Comparison of ENCODE assay signal across 9 mouse cellular contexts in genomic region chr1:44041797-44042554, GRCm38 (mm10). TPM values are rescaled to one million over a fixed set of nuclear protein-coding genes. Genes with fewer than 3 reads are reported as not detected.
DNase-seq lines count a peak whose midpoint lies in the region; ATAC-seq and TF ChIP-seq lines count a peak whose summit lies in the region.
"Had no signal": no experiment of that assay in that cellular context is flagged by ENCODE, and none has a peak within 500 bp of the region (broad histone marks: within the 10 kb centered on the region; RNA-seq: fewer than 3 reads in every experiment).

No protein-coding gene starts in this region.

- no peaks in the 10 kb centered on the region for H3K36me3 ChIP-seq in ES-E14 (ENCODE audit: control insufficient read depth, insufficient read depth, low read length, poor library complexity, severe bottlenecking)
- no peaks in the 10 kb centered on the region for H3K36me3 ChIP-seq in erythroblast, embryonic 14.5 days (ENCODE audit: control insufficient read depth)
- no peaks in the 10 kb centered on the region for H3K36me3 ChIP-seq in neural tube, embryonic 15.5 days

- peaks cover 2% of the 10 kb centered on the region; the same call in 1 of the 2 replicates for H3K27me3 ChIP-seq in erythroblast, embryonic 14.5 days (ENCODE audit: control insufficient read depth)
- no peaks in the 10 kb centered on the region for H3K27me3 ChIP-seq in neural tube, embryonic 15.5 days (replicated peaks)

- TF ChIP-seq POLR2A in lung, adult 2 months (IDR thresholded peaks at IDR 0.05; ENCODE audit: borderline replicate concordance, extremely low read depth, low read depth, low read length), result no peak

- peak; percentile 91 for ATAC-seq in neural tube, embryonic 15.5 days (ENCODE audit: low FRiP score)

- H3K27ac ChIP-seq in ES-E14 (ENCODE audit: insufficient read depth, low read depth, low read length, poor library complexity, severe bottlenecking), result no peak overlapping the region
- no peak overlapping the region for H3K27ac ChIP-seq in brown adipose tissue, adult 24 weeks (replicated peaks; ENCODE audit: low read depth, low read length)
- no peak overlapping the region for H3K27ac ChIP-seq in neural tube, embryonic 15.5 days (replicated peaks)

- H3K9me3 ChIP-seq in ES-E14 (ENCODE audit: control insufficient read depth, insufficient read depth, low read depth, low read length), result no peaks in the 10 kb centered on the region
- no peaks in the 10 kb centered on the region for H3K9me3 ChIP-seq in erythroblast, embryonic 14.5 days (ENCODE audit: control insufficient read depth, low read length)
- no peaks in the 10 kb centered on the region for H3K9me3 ChIP-seq in neural tube, embryonic 15.5 days (replicated peaks)

- intact Hi-C loops in heart, postnatal 25 days (cut with DNase I), result loop anchor here (2.0 kb wide), 2 partner anchors 139 to 281 kb away; no protein-coding TSS in a partner anchor

- peak; percentile 56 for TF ChIP-seq CTCF in lung, adult 2 months (IDR thresholded peaks at IDR 0.05; ENCODE audit: insufficient read depth, low read length)

- H3K9ac ChIP-seq in ES-E14 (ENCODE audit: insufficient read depth, low read depth, low read length, poor library complexity, severe bottlenecking), result no peak overlapping the region
- H3K9ac ChIP-seq in neural tube, embryonic 15.5 days (replicated peaks), result peak overlapping the region; percentile 52

- DNase-seq in ES-E14 (ENCODE audit: low read depth, low spot score), result peak; percentile 41
- peak; percentile 6 for DNase-seq in heart, postnatal 25 days (ENCODE audit: low spot score)
- peak; percentile 74 for DNase-seq in kidney, postnatal 4 days
- DNase-seq in lung, adult 2 months, result peak; percentile 38
- peak; percentile 81 for DNase-seq in testis, postnatal 10 days (ENCODE audit: low spot score)

- H3K4me3 ChIP-seq in ES-E14 (ENCODE audit: insufficient read depth in 1 of 2, low read depth in 1 of 2, low read length in 2 of 2, poor library complexity in 1 of 2, severe bottlenecking in 1 of 2), result peak overlapping the region; percentile 17 to 23; a peak in 3 of 4 replicates
- peak overlapping the region; percentile 55 for H3K4me3 ChIP-seq in brown adipose tissue, adult 24 weeks (ENCODE audit: insufficient read depth, low read depth, low read length)
- peak overlapping the region; percentile 52 for H3K4me3 ChIP-seq in erythroblast, embryonic 14.5 days (replicated peaks)
- H3K4me3 ChIP-seq in lung, adult 2 months (replicated peaks; ENCODE audit: extremely low read depth, low read depth, low read length), result peak overlapping the region; percentile 35
- peak overlapping the region; percentile 48 for H3K4me3 ChIP-seq in neural tube, embryonic 15.5 days (replicated peaks)

- in situ Hi-C loops in ES-E14 (cut with MboI; ENCODE audit: low sequenced_read_pairs in 2 of 2, unreplicated experiment in 2 of 2), result no loop called here

- H3K4me2 ChIP-seq in neural tube, embryonic 15.5 days, result peak overlapping the region; percentile 84

- WGBS in lung, adult 2 months, result under 1% methylated on average over 17 of the region's 17 CpGs
- WGBS in neural tube, embryonic 15.5 days, result 1% methylated on average over 17 of the region's 17 CpGs

- peaks cover 2 to 3% of the 10 kb centered on the region in 2 experiments; a peak in 1 of 4 replicates for H3K4me1 ChIP-seq in ES-E14 (ENCODE audit: control insufficient read depth in 2 of 2, insufficient read depth in 2 of 2, low read length in 2 of 2, poor library complexity in 1 of 2)
- H3K4me1 ChIP-seq in brown adipose tissue, adult 24 weeks (ENCODE audit: control insufficient read depth, insufficient read depth, insufficient read length, low read length), result no peaks in the 10 kb centered on the region
- peaks cover 3% of the 10 kb centered on the region for H3K4me1 ChIP-seq in erythroblast, embryonic 14.5 days (ENCODE audit: control insufficient read depth)
- no peaks in the 10 kb centered on the region for H3K4me1 ChIP-seq in lung, adult 2 months (ENCODE audit: control insufficient read depth, insufficient read depth, low read length)
- peaks cover 7% of the 10 kb centered on the region; the same call in 1 of the 2 replicates for H3K4me1 ChIP-seq in neural tube, embryonic 15.5 days

TF ChIP-seq in ES-E14, 5 proteins besides CTCF, POLR2A, EP300 and RAD21:
- TF ChIP-seq MAFK (IDR thresholded peaks at IDR 0.05; ENCODE audit: insufficient read depth, low read depth, low read length), result peak; percentile 19; the same call in 1 of the 2 replicates
- TF ChIP-seq ZC3H11A (IDR thresholded peaks at IDR 0.05; ENCODE audit: borderline replicate concordance, low read depth, low read length), result no peak

RNA-seq across cellular contexts. Expression of gene Gm8251, which starts 19.8 kb away (rescaled TPM):
- total RNA-seq in ES-E14 (2012; rRNA removed), result 0.18 and 0.21 TPM in 2 replicates
- not detected in 2 replicates for polyA plus RNA-seq in brown adipose tissue, adult 24 weeks (2012; ENCODE audit: insufficient read depth, insufficient read length, missing spikeins)
- 0.02 TPM in 1 of 2 replicates, not detected in the other for polyA plus RNA-seq in erythroblast, embryonic 14.5 days (2012)
- not detected for total RNA-seq in heart, postnatal 25 days (2021)
- polyA plus RNA-seq in lung, adult 2 months (2012; rRNA removed), result not detected in 2 replicates
- polyA plus RNA-seq in neural tube, embryonic 15.5 days (2015; fragmentation: Nextera tagmentation; extraction: Ambion mirVana), result 0.05 TPM in 2 replicates
- total RNA-seq: layer of hippocampus, postnatal 25 days had no signal

RNA-seq across cellular contexts. Expression of gene Mettl21c, which starts 22.1 kb away (rescaled TPM):
- 0.45 and 0.48 TPM in 2 replicates for total RNA-seq in ES-E14 (2012; rRNA removed)
- 1.3 and 2.1 TPM in 2 replicates for polyA plus RNA-seq in brown adipose tissue, adult 24 weeks (2012; ENCODE audit: insufficient read depth, insufficient read length, missing spikeins)
- polyA plus RNA-seq in erythroblast, embryonic 14.5 days (2012), result not detected in 2 replicates
- total RNA-seq in heart, postnatal 25 days (2021), result not detected
- not detected in 2 replicates for polyA plus RNA-seq in lung, adult 2 months (2012; rRNA removed)
- polyA plus RNA-seq in neural tube, embryonic 15.5 days (2015; fragmentation: Nextera tagmentation; extraction: Ambion mirVana), result 1.6 and 2.4 TPM in 2 replicates

Comparison
In these comparisons a context has a peak if more than half of its experiments do, and no peak if none do; other contexts are left out.
1. DNase-seq: peak in every context shown above with its lines; median percentile 81 in testis, postnatal 10 days; 74 in kidney, postnatal 4 days; 41 in ES-E14; 38 in lung, adult 2 months; 6 in heart, postnatal 25 days.